In the genomic region with DNA sequence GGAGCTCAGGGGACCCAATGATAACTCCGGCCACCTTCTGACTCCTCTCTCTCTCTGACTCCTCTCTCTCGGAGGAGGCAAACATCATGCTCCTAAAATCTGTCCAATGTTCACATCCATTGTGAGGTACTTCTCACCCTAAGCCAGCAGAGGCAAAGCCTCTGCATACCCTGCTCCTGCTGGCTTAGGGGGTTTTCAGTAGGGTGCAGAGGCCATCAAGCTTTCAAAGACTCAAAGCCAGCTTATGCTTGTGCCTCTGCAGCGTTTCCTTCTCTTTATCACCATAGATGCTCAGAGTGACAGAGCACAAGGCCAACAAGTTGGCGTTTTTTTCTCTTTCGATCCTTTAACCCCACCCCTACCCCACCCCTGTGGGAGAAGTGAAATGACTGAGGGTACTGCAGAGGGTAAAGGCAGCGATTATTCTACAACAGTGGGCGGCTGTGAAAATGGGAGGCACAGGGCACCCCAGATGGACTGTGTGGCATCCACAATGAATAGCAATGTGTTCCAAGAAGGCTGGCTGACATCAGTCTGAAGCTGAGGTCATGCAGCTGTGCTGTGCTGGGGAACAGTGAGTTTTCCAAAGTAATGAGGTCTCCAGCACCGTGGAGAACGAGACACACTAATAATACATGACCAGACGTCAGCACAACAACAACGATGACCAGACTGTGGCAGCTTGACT, we compare ENCODE assay signal across 8 mouse cellular contexts. TPM values are rescaled to one million over a fixed set of nuclear protein-coding genes. Genes with fewer than 3 reads are reported as not detected.
DNase-seq lines count a peak whose midpoint lies in the region; ATAC-seq lines count a peak whose summit lies in the region.

No protein-coding gene starts in this region.

- DNase-seq in cerebellum, postnatal 25 days = no peak
- peak; percentile 5 to 13 for DNase-seq in left cerebral cortex, adult 18-20 months (ENCODE audit: low spot score in 2 of 2)
- no peak for DNase-seq in left cerebral cortex, postnatal 10 days (ENCODE audit: extremely low spot score in 1 of 2, low spot score in 2 of 2)
- DNase-seq in embryo, embryonic 10 days (ENCODE audit: low spot score) = no peak
- DNase-seq in thymus, postnatal 0 days (ENCODE audit: low spot score) = no peak

- WGBS in hindbrain, embryonic 12.5 days = 50% methylated on average over 11 of the region's 11 CpGs
- WGBS in midbrain, embryonic 15.5 days = 66% methylated on average over 11 of the region's 11 CpGs

- peak overlapping the region; percentile 23; the same call in 1 of the 2 replicates for H3K27ac ChIP-seq in hindbrain, embryonic 12.5 days
- no peak overlapping the region for H3K27ac ChIP-seq in midbrain, embryonic 15.5 days

- peak; percentile 20; the same call in 1 of the 2 replicates for ATAC-seq in cerebellum, adult (ENCODE audit: insufficient number of reproducible peaks, low FRiP score, low TSS enrichment)
- ATAC-seq in hindbrain, embryonic 12.5 days (ENCODE audit: low FRiP score) = peak; percentile 42; the same call in 1 of the 2 replicates
- ATAC-seq in midbrain, embryonic 15.5 days (replicated peaks) = peak; percentile 67; the same call in 1 of the 2 replicates

- H3K27me3 ChIP-seq in hindbrain, embryonic 12.5 days = no peaks in the 10 kb centered on the region
- no peaks in the 10 kb centered on the region for H3K27me3 ChIP-seq in midbrain, embryonic 15.5 days (replicated peaks)

- H3K9ac ChIP-seq in hindbrain, embryonic 12.5 days = no peak overlapping the region
- H3K9ac ChIP-seq in midbrain, embryonic 15.5 days = no peak overlapping the region

- no peak overlapping the region for H3K4me3 ChIP-seq in hindbrain, embryonic 12.5 days
- H3K4me3 ChIP-seq in midbrain, embryonic 15.5 days = no peak overlapping the region

- peaks cover 9% of the 10 kb centered on the region; the same call in 1 of the 2 replicates for H3K4me1 ChIP-seq in hindbrain, embryonic 12.5 days
- no peaks in the 10 kb centered on the region for H3K4me1 ChIP-seq in midbrain, embryonic 15.5 days

- intact Hi-C loops in left cerebral cortex, postnatal 10 days (cut with DNase I) = no loop called here

- no peaks in the 10 kb centered on the region for H3K9me3 ChIP-seq in hindbrain, embryonic 12.5 days (replicated peaks)
- no peaks in the 10 kb centered on the region for H3K9me3 ChIP-seq in midbrain, embryonic 15.5 days

- peaks cover 43% of the 10 kb centered on the region for H3K36me3 ChIP-seq in hindbrain, embryonic 12.5 days
- H3K36me3 ChIP-seq in midbrain, embryonic 15.5 days (replicated peaks) = peaks cover 5% of the 10 kb centered on the region; the same call in 1 of the 2 replicates

- H3K4me2 ChIP-seq in hindbrain, embryonic 12.5 days (replicated peaks) = no peak overlapping the region
- H3K4me2 ChIP-seq in midbrain, embryonic 15.5 days = no peak overlapping the region

RNA-seq across cellular contexts. Expression of a gene that starts 34.3 kb away (rescaled TPM):
- 1 to 10 TPM; 3.9 to 4.2 TPM for total RNA-seq in left cerebral cortex, adult 18-20 months (2021)
- total RNA-seq in left cerebral cortex, postnatal 10 days (2021) = 1 to 10 TPM; 4.5 to 5.2 TPM
- polyA plus RNA-seq in hindbrain, embryonic 12.5 days (2016; fragmentation: Nextera tagmentation; extraction: Ambion mirVana) = 8.3 and 12.4 TPM in 2 replicates
- 20.4 and 21.1 TPM in 2 replicates for polyA plus RNA-seq in midbrain, embryonic 15.5 days (2015; fragmentation: Nextera tagmentation; extraction: Ambion mirVana)
- 4.9 and 7.8 TPM in 2 replicates for polyA plus RNA-seq in thymus, postnatal 0 days (2015; fragmentation: Nextera tagmentation; extraction: Ambion mirVana)

Comparison
In these comparisons a context has a peak if more than half of its experiments do, and no peak if none do; other contexts are left out.
1. DNase-seq: peak in left cerebral cortex, adult 18-20 months (2 of 2); none in cerebellum, postnatal 25 days (0 of 2), left cerebral cortex, postnatal 10 days (0 of 2), embryo, embryonic 10 days (single experiment) and thymus, postnatal 0 days (single experiment).
2. Peak in every context shown above with its lines, with median percentiles within 50 percentile points of each other: ATAC-seq.